Mouse (Mus musculus): Measurements from ENCODE around the gene Nsd2.

DNA sequence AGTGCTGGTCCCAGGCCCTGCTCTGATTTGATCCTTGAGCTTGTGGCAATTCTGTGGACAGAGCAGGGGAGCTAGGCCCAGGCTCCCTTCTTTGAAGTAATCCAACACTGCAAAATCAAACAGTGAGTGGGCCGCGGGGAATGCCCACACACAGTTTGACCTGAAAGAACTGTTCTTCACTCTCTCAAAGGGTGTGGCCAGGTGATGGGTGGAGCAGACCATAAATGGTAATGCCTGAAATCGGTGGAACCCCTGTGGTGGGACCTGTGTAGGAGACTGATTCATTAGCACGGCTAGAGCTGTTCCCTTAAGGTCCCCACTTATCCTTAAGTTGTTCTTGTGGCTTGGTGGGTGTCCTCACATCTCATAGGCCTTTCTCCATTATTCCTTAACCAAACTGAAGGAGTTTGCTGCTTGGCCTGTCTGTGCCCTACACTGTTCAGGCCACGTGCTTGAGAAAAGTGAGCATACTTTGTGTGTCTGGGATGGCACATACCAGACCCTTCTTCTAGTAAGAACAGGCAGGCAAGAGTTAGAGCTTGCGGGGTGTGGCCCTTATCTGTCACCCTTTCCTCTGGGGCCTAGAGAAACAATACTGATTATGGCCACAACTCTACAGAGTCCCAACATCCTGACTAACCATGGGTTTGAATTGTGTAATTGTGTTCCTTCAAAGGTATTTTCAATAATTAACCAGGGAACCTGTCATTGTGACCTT lies 4.4 kb upstream of the Nsd2 start:
- TF ChIP-seq POLR2A (IDR thresholded peaks at IDR 0.05; ENCODE audit: low read depth, low read length) (no peak), CTCF (conservative IDR thresholded peaks at IDR 0.05; ENCODE audit: insufficient read depth, insufficient read length, low read depth, low read length) (no peak)
